Mouse (Mus musculus) cortical plate, adult 2 months (tissue): ENCODE data around the gene Fgfr2.

Experiments used
- CTCF ChIP-seq: fragments of 200-500 bp; IDR thresholded peaks from 2 replicates; pipeline ENCODE4 v1.5.1; 2011; ENCODE audit warnings: mild to moderate bottlenecking, control low read depth, low read length; ENCODE audit not compliant: insufficient read depth; ENCODE audit errors: extremely low read depth
- POLR2A ChIP-seq: fragments of 200-500 bp; IDR thresholded peaks from 2 replicates; pipeline ENCODE4 v1.6.1; 2011; ENCODE audit warnings: mild to moderate bottlenecking, low read length, control low read depth; ENCODE audit not compliant: insufficient read depth; ENCODE audit errors: extremely low read depth

DNA sequence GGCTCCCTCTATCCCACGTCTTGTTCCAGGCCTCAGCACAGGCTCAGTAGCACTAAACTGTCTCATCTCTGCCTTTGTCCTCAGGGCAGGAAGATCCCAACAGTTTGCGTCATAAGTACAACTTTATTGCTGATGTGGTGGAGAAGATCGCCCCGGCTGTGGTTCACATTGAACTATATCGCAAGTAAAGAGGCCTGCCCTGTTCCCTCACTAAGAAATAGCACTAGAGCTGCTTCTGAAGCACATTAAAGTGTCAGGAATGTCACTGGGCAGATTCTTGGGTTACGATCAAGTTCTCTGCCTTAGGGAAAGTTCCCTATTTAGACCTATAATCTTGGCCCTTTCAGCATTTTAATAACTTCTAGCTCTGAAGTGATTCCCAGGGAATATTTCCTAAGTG lies 2161.7 kb downstream of the Fgfr2 start:
- no peak for TF ChIP-seq CTCF
- TF ChIP-seq POLR2A = no peak
